Mouse (Mus musculus) embryonic fibroblast, embryonic 13.5 days (primary cell): Measurements from ENCODE around the gene Sik2.

Experiments used
- CTCF ChIP-seq: IDR thresholded peaks from 2 replicates; pipeline ENCODE4 v1.5.1; 2011; ENCODE audit warnings: mild to moderate bottlenecking, control low read depth, low read length, moderate library complexity, borderline replicate concordance; ENCODE audit not compliant: insufficient read depth
- POLR2A ChIP-seq: IDR thresholded peaks from 2 replicates; pipeline ENCODE4 v1.6.1; 2011; ENCODE audit warnings: low read depth, mild to moderate bottlenecking, control low read depth, low read length, moderate library complexity

GRCm38 (mm10) chr9:50864877-50865276, 144.0 kb downstream of the Sik2 start:
- TF ChIP-seq CTCF (no peak), POLR2A (no peak)
